Mouse (Mus musculus) kidney, adult 2 months (tissue): ENCODE results near the gene Troap.

Source experiments
- CTCF ChIP-seq: fragments of 200-500 bp; conservative IDR thresholded peaks from 2 replicates; pipeline ENCODE4 v1.5.1; 2011; ENCODE audit warnings: low read depth, mild to moderate bottlenecking, control low read depth, low read length, moderate library complexity, mixed read lengths; ENCODE audit not compliant: insufficient read depth, insufficient read length
- POLR2A ChIP-seq: fragments of 200-500 bp; IDR thresholded peaks from one replicate; pipeline ENCODE4 v1.6.1; 2011; ENCODE audit warnings: low read depth, low read length, control low read depth

DNA sequence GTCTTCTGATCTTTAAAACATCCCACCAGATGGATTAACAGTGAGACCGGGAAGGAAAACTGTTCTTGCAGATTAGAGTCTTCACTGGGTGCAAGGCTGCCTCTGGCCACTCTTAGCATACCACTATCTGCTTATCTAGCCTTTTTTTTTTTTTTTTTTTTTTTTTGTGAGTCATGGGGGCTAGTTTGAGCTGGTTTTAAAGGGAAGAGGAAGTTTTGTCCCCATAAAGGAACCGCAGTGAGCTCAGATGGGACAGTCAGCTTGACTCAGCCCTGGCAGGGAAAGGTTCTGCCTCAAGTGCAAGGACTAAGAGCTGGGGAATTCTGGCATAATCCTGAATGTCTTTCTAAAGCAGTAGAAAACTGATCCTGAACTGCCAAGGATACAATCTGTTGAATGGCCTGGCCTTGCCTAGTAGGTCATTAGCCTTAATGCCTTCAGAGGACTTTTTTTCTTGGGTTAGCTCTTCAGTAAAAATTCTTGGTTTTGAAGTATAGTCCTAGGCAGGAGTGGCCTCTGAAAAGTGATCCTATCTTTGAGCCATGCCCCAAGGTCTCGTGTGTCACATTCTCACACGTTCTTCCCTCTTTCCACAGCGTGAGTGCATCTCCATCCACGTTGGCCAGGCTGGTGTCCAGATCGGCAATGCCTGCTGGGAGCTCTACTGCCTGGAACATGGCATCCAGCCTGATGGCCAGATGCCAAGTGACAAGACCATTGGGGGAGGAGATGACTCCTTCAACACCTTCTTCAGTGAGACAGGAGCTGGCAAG, 40.7 kb upstream of the Troap start:
- no peak for TF ChIP-seq POLR2A
- no peak for TF ChIP-seq CTCF
